Mouse (Mus musculus) neural tube, embryonic 14.5 days (tissue): ENCODE data around the gene Hexa. TPM values are rescaled to one million over a fixed set of nuclear protein-coding genes. Genes with fewer than 3 reads are reported as not detected.
A peak's percentile ranks its signal among the peaks of the same experiment; 100 is the strongest.

Experiments used
- ATAC-seq: fragments of 200-750 bp; cut with Nextera tagmentation; 2 replicates; pipeline ENCODE4 v1.8.0; 2017; ENCODE audit warnings: low read depth, mild to moderate bottlenecking, moderate TSS enrichment, moderate library complexity
- H3K27ac ChIP-seq: fragments of 300-500 bp; sonication (generic); 2 replicates; pipeline ENCODE4 v1.5.1; 2014; ENCODE audit warnings: low read depth, mild to moderate bottlenecking, control low read depth, low read length, moderate library complexity, mixed read lengths
- H3K27me3 ChIP-seq: fragments of 300-500 bp; sonication (generic); 2 replicates; pipeline ENCODE4 v1.6.1; 2014; ENCODE audit warnings: low read length; ENCODE audit not compliant: control insufficient read depth, insufficient read depth
- H3K36me3 ChIP-seq: fragments of 300-500 bp; sonication (generic); 2 replicates; pipeline ENCODE4 v1.6.1; 2014; ENCODE audit warnings: low read length, mixed read lengths; ENCODE audit not compliant: control insufficient read depth, insufficient read depth
- H3K4me1 ChIP-seq: fragments of 300-500 bp; sonication (generic); 2 replicates; pipeline ENCODE4 v1.6.1; 2014; ENCODE audit warnings: low read length; ENCODE audit not compliant: control insufficient read depth, insufficient read depth
- H3K4me2 ChIP-seq: fragments of 300-500 bp; sonication (generic); 2 replicates; pipeline ENCODE4 v1.6.1; 2014; ENCODE audit warnings: mild to moderate bottlenecking, low read depth, low read length, control low read depth
- H3K4me3 ChIP-seq: fragments of 300-500 bp; sonication (generic); 2 replicates; pipeline ENCODE4 v1.5.1; 2014; ENCODE audit warnings: low read depth, low read length, control low read depth, mixed read lengths
- H3K9ac ChIP-seq: fragments of 300-500 bp; sonication (generic); replicated peaks from 2 replicates; pipeline ENCODE4 v1.6.1; 2014; ENCODE audit warnings: low read depth, mild to moderate bottlenecking, control low read depth, low read length, mixed read lengths
- H3K9me3 ChIP-seq: fragments of 300-500 bp; sonication (generic); 2 replicates; pipeline ENCODE4 v1.6.1; 2016; ENCODE audit warnings: low read length; ENCODE audit not compliant: control insufficient read depth
- WGBS: fragments of 180-500 bp; shearing (Covaris S2); extraction: QIAGEN DNeasy Blood & Tissue Kit; methylation state at CpG from one replicate; pipeline ENCODE4 v1.1.7; 2014; 5-methylcytosine and 5-hydroxymethylcytosine counted together
- polyA plus RNA-seq: library from polyadenylated mRNA; unstranded; fragments of >200 nt; fragmentation: Nextera tagmentation; extraction: Ambion mirVana; gene quantifications from 2 replicates; pipeline ENCODE4 v1.2.1, GENCODE M21; 2014

Gene Hexa
- 49.0 and 63.3 TPM in 2 replicates for polyA plus RNA-seq

DNA sequence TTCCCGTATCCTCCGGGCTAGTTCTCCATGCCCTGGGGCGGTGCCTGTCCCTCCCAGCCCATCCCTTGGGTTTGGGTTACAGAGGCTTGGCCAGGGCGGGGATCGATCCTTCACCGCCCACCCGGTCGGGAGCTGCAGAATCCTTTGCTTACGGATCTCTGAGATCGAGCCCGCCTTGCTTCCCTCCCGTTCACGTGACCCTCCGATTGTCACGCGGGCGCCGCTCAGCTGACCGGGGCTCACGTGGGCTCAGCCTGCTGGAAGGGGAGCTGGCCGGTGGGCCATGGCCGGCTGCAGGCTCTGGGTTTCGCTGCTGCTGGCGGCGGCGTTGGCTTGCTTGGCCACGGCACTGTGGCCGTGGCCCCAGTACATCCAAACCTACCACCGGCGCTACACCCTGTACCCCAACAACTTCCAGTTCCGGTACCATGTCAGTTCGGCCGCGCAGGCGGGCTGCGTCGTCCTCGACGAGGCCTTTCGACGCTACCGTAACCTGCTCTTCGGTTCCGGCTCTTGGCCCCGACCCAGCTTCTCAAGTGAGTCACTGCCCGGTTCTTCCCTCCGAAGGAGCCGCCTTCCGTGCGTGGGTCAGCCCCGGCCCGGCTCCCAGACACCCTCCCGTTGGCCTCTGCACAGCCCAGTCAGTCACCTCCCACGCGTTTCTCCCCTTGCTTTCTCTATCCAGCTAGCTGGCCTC lies at the start of gene Hexa, which contains the start of gene Tmem202:
TSS of gene Hexa (plus strand) at position 100 of the 697 bp plus-strand sequence.
TSS of gene Tmem202 (minus strand) at position 407 of the 697 bp plus-strand sequence.
- Histone ChIP-seq H3K9ac (peak within 1 kb of the TSS; percentile 73), H3K27ac (no peak within 1 kb of the TSS), H3K9me3 (no peaks in the 10 kb centered on the region), H3K27me3 (no peaks in the 10 kb centered on the region), H3K4me1 (peaks cover 18% of the 10 kb centered on the region), H3K36me3 (no peaks in the 10 kb centered on the region), H3K4me3 (peak within 1 kb of the TSS; percentile 60), H3K4me2 (peak within 1 kb of the TSS; percentile 69)
- peak; percentile 94 for ATAC-seq
- WGBS = 3% methylated on average over 55 of the region's 55 CpGs

DNA sequence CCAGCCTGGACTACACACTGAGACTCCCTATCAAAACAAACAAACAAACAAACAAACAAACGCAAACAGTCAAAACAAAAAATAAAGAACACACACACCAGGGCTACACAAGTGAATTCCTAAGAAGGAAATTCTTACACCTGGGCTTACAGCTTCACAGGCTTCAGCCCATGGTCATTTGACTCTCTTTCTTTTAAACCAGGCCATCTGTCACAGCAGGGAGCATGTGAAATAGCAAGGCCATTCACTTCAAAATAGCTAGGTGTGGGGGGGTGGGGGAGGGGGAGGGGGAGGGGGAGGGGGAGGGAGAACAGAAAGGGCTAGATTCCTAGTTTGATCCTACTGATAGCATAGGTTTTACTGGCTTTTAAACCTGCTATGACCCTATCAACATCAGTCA lies 31.2 kb upstream of the Hexa start:
- Histone ChIP-seq H3K27me3 (no peaks in the 10 kb centered on the region), H3K9ac (no peak overlapping the region), H3K4me3 (no peak overlapping the region), H3K36me3 (no peaks in the 10 kb centered on the region), H3K9me3 (no peaks in the 10 kb centered on the region), H3K4me2 (no peak overlapping the region), H3K4me1 (no peaks in the 10 kb centered on the region), H3K27ac (no peak overlapping the region)
- no peak for ATAC-seq
- 49% methylated on average over 1 of the region's 1 CpGs for WGBS

DNA sequence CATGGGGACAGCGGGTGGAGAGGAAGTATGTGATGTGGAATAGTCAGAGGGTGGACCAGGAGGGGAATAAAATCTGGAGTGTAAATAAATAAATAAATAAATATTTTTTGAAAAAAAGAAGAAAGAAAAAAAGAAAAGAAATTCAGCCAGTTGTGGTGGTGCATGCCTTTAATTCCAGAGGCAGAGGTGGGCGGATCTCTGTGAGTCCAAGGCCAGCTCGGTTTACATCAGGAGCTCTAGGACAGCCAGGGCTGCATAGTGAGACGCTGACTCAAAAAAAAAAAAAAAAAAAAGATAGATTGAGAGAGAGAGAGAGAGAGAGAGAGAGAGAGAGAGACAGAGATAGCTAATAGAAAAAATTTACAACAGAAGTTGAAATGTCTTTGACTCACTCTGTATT lies 27.0 kb upstream of the Hexa start:
- no peak overlapping the region for H3K9ac ChIP-seq
- H3K27me3 ChIP-seq = no peaks in the 10 kb centered on the region
- H3K4me2 ChIP-seq = no peak overlapping the region
- 71% methylated on average over 4 of the region's 4 CpGs for WGBS
- no peak for ATAC-seq
- H3K36me3 ChIP-seq = no peaks in the 10 kb centered on the region
- no peaks in the 10 kb centered on the region for H3K9me3 ChIP-seq
- H3K4me1 ChIP-seq = no peaks in the 10 kb centered on the region
- no peak overlapping the region for H3K27ac ChIP-seq
- H3K4me3 ChIP-seq = no peak overlapping the region

DNA sequence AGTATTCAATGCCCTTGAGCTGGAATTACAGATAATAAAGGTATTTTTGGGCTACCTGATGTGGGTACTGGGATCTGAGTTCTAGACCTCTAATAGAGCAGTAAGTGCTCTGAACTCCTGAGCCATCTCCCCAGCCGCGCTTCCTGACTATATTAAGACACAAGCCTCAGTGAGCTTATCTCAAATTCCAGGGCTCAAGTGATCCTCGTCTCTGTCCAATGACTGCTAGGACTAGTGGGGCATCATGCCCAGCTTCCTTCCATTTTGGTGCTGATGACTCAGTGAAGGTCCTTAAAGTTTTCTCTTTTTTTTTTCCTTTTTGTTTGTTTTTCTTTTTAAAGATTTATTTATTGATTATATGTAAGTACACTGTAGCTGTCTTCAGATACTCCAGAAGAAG lies 24.3 kb upstream of the Hexa start:
- 86% methylated on average over 3 of the region's 3 CpGs for WGBS
- no peaks in the 10 kb centered on the region for H3K36me3 ChIP-seq
- no peaks in the 10 kb centered on the region for H3K9me3 ChIP-seq
- no peak overlapping the region for H3K27ac ChIP-seq
- H3K27me3 ChIP-seq = no peaks in the 10 kb centered on the region
- H3K9ac ChIP-seq = no peak overlapping the region
- H3K4me1 ChIP-seq = no peaks in the 10 kb centered on the region
- no peak for ATAC-seq
- H3K4me2 ChIP-seq = no peak overlapping the region
- no peak overlapping the region for H3K4me3 ChIP-seq

DNA sequence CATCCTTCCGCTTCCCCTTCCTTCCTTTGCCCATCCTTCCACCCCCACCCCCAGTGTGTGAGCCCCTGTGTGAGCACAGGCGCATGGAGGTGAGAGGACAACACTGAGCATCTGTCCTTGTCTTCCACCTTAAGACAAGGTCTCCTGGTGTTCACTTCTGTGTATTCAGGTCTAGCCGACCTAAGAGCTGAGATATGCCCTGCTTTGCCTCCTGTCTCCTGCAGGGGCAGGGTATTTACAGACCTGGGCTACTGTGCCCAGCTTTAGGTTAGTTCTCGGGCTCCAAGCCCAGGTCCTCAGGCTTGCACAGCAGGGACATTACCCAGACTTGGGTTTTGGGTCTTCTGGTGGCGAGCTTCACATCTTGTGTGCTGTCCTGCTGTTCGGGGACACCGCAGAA lies 22.2 kb upstream of the Hexa start:
- Histone ChIP-seq H3K27ac (no peak overlapping the region), H3K9me3 (no peaks in the 10 kb centered on the region), H3K27me3 (no peaks in the 10 kb centered on the region), H3K9ac (no peak overlapping the region), H3K4me3 (no peak overlapping the region), H3K4me1 (no peaks in the 10 kb centered on the region), H3K4me2 (no peak overlapping the region), H3K36me3 (no peaks in the 10 kb centered on the region)
- no peak for ATAC-seq
- WGBS = 62% methylated on average over 7 of the region's 7 CpGs

DNA sequence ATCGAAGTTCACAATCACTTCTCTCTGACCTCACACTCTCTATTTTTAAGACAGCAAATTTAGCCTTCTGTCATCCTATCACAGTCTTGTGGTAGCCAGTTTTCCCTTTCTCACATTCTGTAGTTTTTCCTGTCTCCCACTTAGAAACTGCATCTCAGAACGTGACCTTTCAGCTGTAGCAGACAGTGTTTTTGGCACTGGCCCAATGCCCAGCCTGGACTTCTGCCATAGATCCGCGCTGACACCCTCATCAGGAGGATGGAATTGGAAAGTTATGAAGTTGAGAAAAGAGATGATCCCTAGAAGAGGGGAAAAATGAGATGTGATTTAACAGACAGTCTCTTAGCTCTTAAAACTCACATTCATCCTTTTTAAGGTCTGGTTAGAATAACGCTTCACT lies 20.4 kb upstream of the Hexa start:
- H3K27ac ChIP-seq = no peak overlapping the region
- WGBS = 74% methylated on average over 5 of the region's 5 CpGs
- H3K9ac ChIP-seq = no peak overlapping the region
- H3K4me3 ChIP-seq = no peak overlapping the region
- ATAC-seq = no peak
- no peaks in the 10 kb centered on the region for H3K4me1 ChIP-seq
- H3K27me3 ChIP-seq = no peaks in the 10 kb centered on the region
- H3K9me3 ChIP-seq = no peaks in the 10 kb centered on the region
- no peak overlapping the region for H3K4me2 ChIP-seq
- no peaks in the 10 kb centered on the region for H3K36me3 ChIP-seq

DNA sequence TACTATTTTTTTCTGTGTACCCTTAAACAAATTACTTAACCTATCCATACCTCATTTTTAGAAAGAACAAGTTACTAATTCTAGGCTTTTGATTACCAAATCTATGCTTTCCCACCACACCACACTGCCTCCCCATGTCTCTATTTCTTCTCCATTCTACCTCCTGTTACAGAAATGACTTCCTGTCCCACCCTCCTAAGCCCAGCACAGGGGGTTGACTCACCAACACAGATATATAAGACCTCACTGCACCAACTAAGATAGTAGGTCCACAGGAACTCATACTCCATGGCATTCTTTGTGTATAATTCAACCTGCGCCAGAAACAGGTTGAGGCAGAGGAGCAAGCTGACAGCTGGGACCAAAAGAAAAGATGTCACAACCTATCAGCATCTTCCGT lies 19.9 kb upstream of the Hexa start:
- no peak overlapping the region for H3K9ac ChIP-seq
- no peaks in the 10 kb centered on the region for H3K27me3 ChIP-seq
- no peaks in the 10 kb centered on the region for H3K9me3 ChIP-seq
- WGBS = 89% methylated on average over 2 of the region's 2 CpGs
- H3K4me2 ChIP-seq = no peak overlapping the region
- no peak for ATAC-seq
- H3K27ac ChIP-seq = no peak overlapping the region
- no peaks in the 10 kb centered on the region for H3K4me1 ChIP-seq
- H3K4me3 ChIP-seq = no peak overlapping the region
- H3K36me3 ChIP-seq = no peaks in the 10 kb centered on the region

DNA sequence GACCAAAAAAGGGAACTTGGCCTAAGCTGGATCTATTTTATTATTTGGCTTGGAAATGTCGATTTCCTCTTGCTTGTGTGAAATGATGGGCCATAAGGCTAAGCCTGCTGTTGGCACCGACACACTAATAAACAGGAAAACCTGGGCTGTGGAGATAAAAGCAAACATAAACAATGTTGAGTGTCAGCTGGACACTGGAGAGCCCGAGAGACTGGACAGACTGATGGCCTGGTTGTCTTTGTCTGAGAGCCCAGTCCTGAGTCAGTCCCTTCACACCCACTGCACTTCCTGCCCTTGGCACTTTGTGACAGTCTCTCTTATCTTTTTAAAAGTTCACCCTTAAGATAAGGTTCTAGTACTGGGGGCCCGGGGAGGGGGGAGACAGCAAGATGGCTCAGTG lies 16.4 kb upstream of the Hexa start:
- H3K27me3 ChIP-seq = no peaks in the 10 kb centered on the region
- H3K9ac ChIP-seq = no peak overlapping the region
- WGBS = 66% methylated on average over 4 of the region's 4 CpGs
- H3K4me3 ChIP-seq = no peak overlapping the region
- H3K27ac ChIP-seq = no peak overlapping the region
- ATAC-seq = no peak
- H3K4me2 ChIP-seq = no peak overlapping the region
- no peaks in the 10 kb centered on the region for H3K4me1 ChIP-seq
- no peaks in the 10 kb centered on the region for H3K9me3 ChIP-seq
- no peaks in the 10 kb centered on the region for H3K36me3 ChIP-seq

DNA sequence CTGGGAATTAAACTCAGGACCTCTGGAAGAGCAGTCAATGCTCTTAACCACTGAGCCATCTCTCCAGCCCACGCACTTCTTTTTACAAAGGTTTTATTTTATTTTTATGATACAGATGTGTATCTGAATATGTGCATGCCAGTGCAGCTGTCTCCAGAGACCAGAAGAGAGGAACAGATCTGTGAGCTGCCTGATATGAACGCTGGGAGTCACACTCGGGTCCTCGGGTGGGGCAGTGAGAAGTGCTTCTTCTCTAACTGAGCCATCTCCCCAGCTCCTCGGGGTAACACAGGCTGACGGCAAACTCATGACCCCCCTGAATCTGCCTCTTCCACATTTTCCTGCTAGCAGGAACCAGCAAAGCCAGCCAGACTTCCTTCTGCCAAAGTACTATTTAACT lies 12.6 kb upstream of the Hexa start:
- no peak overlapping the region for H3K27ac ChIP-seq
- H3K4me2 ChIP-seq = no peak overlapping the region
- H3K9ac ChIP-seq = no peak overlapping the region
- H3K27me3 ChIP-seq = no peaks in the 10 kb centered on the region
- no peak for ATAC-seq
- H3K4me3 ChIP-seq = no peak overlapping the region
- H3K36me3 ChIP-seq = no peaks in the 10 kb centered on the region
- H3K4me1 ChIP-seq = no peaks in the 10 kb centered on the region
- no peaks in the 10 kb centered on the region for H3K9me3 ChIP-seq
- 85% methylated on average over 6 of the region's 6 CpGs for whole genome bisulfite sequencing
